Mouse (Mus musculus) embryo, embryonic 11.5 days (tissue): Measurements from ENCODE around the gene Cdk5rap2.

ENCODE experiments used
- DNase-seq: peaks from one replicate; pipeline ENCODE4 v3.0.0-alpha.2; 2012; ENCODE audit warnings: low read depth, low spot score

Gene Cdk5rap2

GRCm38 (mm10) chr4:70354448-70354847 lies 55.8 kb downstream of the Cdk5rap2 start:
- no peak for DNase-seq

GRCm38 (mm10) chr4:70353656-70354055 lies 56.6 kb downstream of the Cdk5rap2 start:
- no peak for DNase-seq

- no peak for DNase-seq
Measured at GRCm38 (mm10) chr4:70335444-70336144, 74.6 kb downstream of the Cdk5rap2 start.

GRCm38 (mm10) chr4:70334995-70335394 lies 75.2 kb downstream of the Cdk5rap2 start:
- DNase-seq: no peak

GRCm38 (mm10) chr4:70332981-70333380 lies 77.3 kb downstream of the Cdk5rap2 start:
- no peak for DNase-seq

- no peak for DNase-seq
Measured at GRCm38 (mm10) chr4:70332576-70332975, 77.7 kb downstream of the Cdk5rap2 start.

GRCm38 (mm10) chr4:70331181-70331580 lies 79.1 kb downstream of the Cdk5rap2 start:
- DNase-seq: no peak

GRCm38 (mm10) chr4:70328033-70328432 lies 82.2 kb downstream of the Cdk5rap2 start:
- DNase-seq: no peak

- DNase-seq: no peak
Measured at GRCm38 (mm10) chr4:70327436-70327835, 82.8 kb downstream of the Cdk5rap2 start.

- DNase-seq: no peak
Measured at GRCm38 (mm10) chr4:70321586-70321985, 88.7 kb downstream of the Cdk5rap2 start.

- DNase-seq: no peak
Measured at GRCm38 (mm10) chr4:70312170-70312569, 98.1 kb downstream of the Cdk5rap2 start.

GRCm38 (mm10) chr4:70311530-70311929 lies 98.7 kb downstream of the Cdk5rap2 start:
- no peak for DNase-seq

GRCm38 (mm10) chr4:70307230-70307629 lies 103.0 kb downstream of the Cdk5rap2 start:
- DNase-seq: peak; percentile 19

GRCm38 (mm10) chr4:70303870-70304269 lies 106.4 kb downstream of the Cdk5rap2 start:
- DNase-seq: no peak

GRCm38 (mm10) chr4:70301187-70301586 lies 109.1 kb downstream of the Cdk5rap2 start:
- DNase-seq: no peak

- no peak for DNase-seq
Measured at GRCm38 (mm10) chr4:70289361-70289760, 120.9 kb downstream of the Cdk5rap2 start.

GRCm38 (mm10) chr4:70283163-70283562 lies 127.1 kb downstream of the Cdk5rap2 start:
- DNase-seq: no peak

GRCm38 (mm10) chr4:70278882-70279281 lies 131.4 kb downstream of the Cdk5rap2 start:
- no peak for DNase-seq

- no peak for DNase-seq
Measured at GRCm38 (mm10) chr4:70278057-70278456, 132.2 kb downstream of the Cdk5rap2 start.

- no peak for DNase-seq
Measured at GRCm38 (mm10) chr4:70272943-70273342, 137.3 kb downstream of the Cdk5rap2 start.

- DNase-seq: no peak
Measured at GRCm38 (mm10) chr4:70272527-70272926, 137.7 kb downstream of the Cdk5rap2 start.

- DNase-seq: no peak
Measured at GRCm38 (mm10) chr4:70267213-70267906, 142.9 kb downstream of the Cdk5rap2 start.

GRCm38 (mm10) chr4:70265248-70265647 lies 145.0 kb downstream of the Cdk5rap2 start:
- peak; percentile 22 for DNase-seq
